ENCODE assay signal across 23 mouse cellular contexts in the genomic region with DNA sequence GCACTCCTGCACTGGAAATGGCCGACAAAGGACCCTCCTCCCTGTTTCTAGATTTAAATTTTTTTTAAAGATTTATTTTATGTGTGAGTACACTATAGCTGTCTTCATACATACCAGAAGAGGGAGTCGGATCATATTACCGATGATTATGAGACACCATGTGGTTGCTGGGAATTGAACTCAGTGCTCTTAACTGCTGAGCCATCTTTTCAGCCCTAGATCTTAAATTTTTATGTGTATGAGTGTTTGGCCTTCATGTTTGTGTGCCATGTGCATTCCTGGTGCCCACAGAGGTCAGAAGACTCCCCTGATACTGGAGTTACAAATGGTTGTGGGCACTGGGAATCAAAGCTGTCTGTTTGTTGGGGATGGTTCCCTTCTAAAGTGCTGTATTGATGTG. TPM values are rescaled to one million over a fixed set of nuclear protein-coding genes. Genes with fewer than 3 reads are reported as not detected.
A peak's percentile ranks its signal among the peaks of the same experiment; 100 is the strongest.
DNase-seq lines count a peak whose midpoint lies in the region; ATAC-seq lines count a peak whose summit lies in the region.
"Had no signal": no experiment of that assay in that cellular context is flagged by ENCODE, and none has a peak within 500 bp of the region (broad histone marks: within the 10 kb centered on the region; RNA-seq: fewer than 3 reads in every experiment).

No protein-coding gene starts in this region.

- H3K36me3 ChIP-seq in heart, embryonic 10.5 days = no peaks in the 10 kb centered on the region
- H3K36me3 ChIP-seq in heart, embryonic 11.5 days (ENCODE audit: control insufficient read depth, insufficient read depth, low read length) = no peaks in the 10 kb centered on the region
- H3K36me3 ChIP-seq: forebrain, embryonic 10.5 days; hindbrain, embryonic 12.5 days; hindbrain, embryonic 15.5 days had no signal

- no peak overlapping the region for H3K9ac ChIP-seq in heart, embryonic 11.5 days (ENCODE audit: low read depth, low read length)
- H3K9ac ChIP-seq: forebrain, embryonic 13.5 days; hindbrain, embryonic 12.5 days; hindbrain, embryonic 15.5 days had no signal

- H3K4me2 ChIP-seq in heart, embryonic 11.5 days = no peak overlapping the region
- H3K4me2 ChIP-seq: forebrain, embryonic 13.5 days; hindbrain, embryonic 12.5 days; hindbrain, embryonic 15.5 days had no signal

- H3K4me3 ChIP-seq in heart, embryonic 10.5 days = no peak overlapping the region
- no peak overlapping the region for H3K4me3 ChIP-seq in heart, embryonic 11.5 days (ENCODE audit: low read depth, low read length)
- H3K4me3 ChIP-seq: forebrain, embryonic 10.5 days; forebrain, embryonic 13.5 days; hindbrain, embryonic 12.5 days; hindbrain, embryonic 15.5 days had no signal

- no peak overlapping the region for H3K27ac ChIP-seq in heart, embryonic 10.5 days
- H3K27ac ChIP-seq in heart, embryonic 11.5 days (ENCODE audit: low read depth, low read length) = no peak overlapping the region
- H3K27ac ChIP-seq: forebrain, embryonic 10.5 days; forebrain, embryonic 13.5 days; hindbrain, embryonic 12.5 days; hindbrain, embryonic 15.5 days had no signal

- ATAC-seq in heart, embryonic 11.5 days (replicated peaks; ENCODE audit: insufficient number of reproducible peaks, low FRiP score, low TSS enrichment) = no peak
- ATAC-seq: forebrain, embryonic 13.5 days; forebrain, embryonic 16.5 days; Patski had no signal

- H3K9me3 ChIP-seq in heart, embryonic 10.5 days = no peaks in the 10 kb centered on the region
- peaks cover 3% of the 10 kb centered on the region; the same call in 1 of the 2 replicates for H3K9me3 ChIP-seq in heart, embryonic 11.5 days (replicated peaks; ENCODE audit: control insufficient read depth, low read length)
- H3K9me3 ChIP-seq: hindbrain, embryonic 15.5 days had no signal

- DNase-seq in heart, embryonic 10.5 days (ENCODE audit: low spot score) = peak; percentile 14
- DNase-seq in 3T3-L1 (ENCODE audit: low read depth, low spot score) = peak; percentile 67
- peak; percentile 61 for DNase-seq in NIH3T3 (ENCODE audit: low read depth)
- DNase-seq in left cerebral cortex, adult 9 months (ENCODE audit: low spot score in 2 of 2) = no peak
- no peak for DNase-seq in thymus, postnatal 4 days
- DNase-seq: adrenal gland, postnatal 10 days; adrenal gland, postnatal 36 days; cerebellum, adult 18-20 months; cerebellum, adult 9-11 months; cerebellum, postnatal 25 days; gastrocnemius, postnatal 10 days; gastrocnemius, postnatal 36 days had no signal

- H3K4me1 ChIP-seq in heart, embryonic 10.5 days = no peaks in the 10 kb centered on the region; the same call in 1 of the 2 replicates
- peaks cover 3% of the 10 kb centered on the region; the same call in 1 of the 2 replicates for H3K4me1 ChIP-seq in heart, embryonic 11.5 days (ENCODE audit: control insufficient read depth, insufficient read depth, low read length)
- H3K4me1 ChIP-seq: forebrain, embryonic 13.5 days; hindbrain, embryonic 12.5 days; hindbrain, embryonic 15.5 days had no signal

- WGBS in heart, embryonic 10.5 days = 79% methylated on average over 3 of the region's 3 CpGs
- WGBS in heart, embryonic 11.5 days (ENCODE audit: insufficient replicate concordance) = 87% methylated on average over 3 of the region's 3 CpGs

- no peaks in the 10 kb centered on the region for H3K27me3 ChIP-seq in heart, embryonic 10.5 days (ENCODE audit: insufficient read depth, poor library complexity, severe bottlenecking)
- H3K27me3 ChIP-seq in heart, embryonic 11.5 days (ENCODE audit: control insufficient read depth, insufficient read depth, low read length) = no peaks in the 10 kb centered on the region
- H3K27me3 ChIP-seq: forebrain, embryonic 13.5 days; hindbrain, embryonic 12.5 days; hindbrain, embryonic 15.5 days; Patski had no signal

RNA-seq across cellular contexts. Expression of a gene that starts 25.1 kb away (rescaled TPM):
- polyA plus RNA-seq in heart, embryonic 10.5 days (2016; fragmentation: Nextera tagmentation; extraction: Ambion mirVana) = 0.14 TPM in 1 of 2 replicates, not detected in the other
- not detected in 2 replicates for polyA plus RNA-seq in heart, embryonic 11.5 days (2014; fragmentation: Nextera tagmentation; extraction: Ambion mirVana)
- polyA plus RNA-seq: embryonic facial prominence, embryonic 14.5 days; forebrain, embryonic 10.5 days; forebrain, embryonic 13.5 days; forebrain, embryonic 16.5 days; heart, embryonic 14.5 days; heart, postnatal 0 days; intestine, embryonic 14.5 days; Patski had no signal

RNA-seq across cellular contexts. Expression of a gene that starts 42.3 kb away (rescaled TPM):
- 8.5 and 10.5 TPM in 2 replicates for polyA plus RNA-seq in heart, embryonic 10.5 days (2016; fragmentation: Nextera tagmentation; extraction: Ambion mirVana)
- polyA plus RNA-seq in heart, embryonic 11.5 days (2014; fragmentation: Nextera tagmentation; extraction: Ambion mirVana) = 9.8 and 12.9 TPM in 2 replicates

Comparison
In these comparisons a context has a peak if more than half of its experiments do, and no peak if none do; other contexts are left out.
1. DNase-seq: peak in heart, embryonic 10.5 days (single experiment), 3T3-L1 (single experiment) and NIH3T3 (single experiment); none in left cerebral cortex, adult 9 months (0 of 2) and thymus, postnatal 4 days (single experiment).